Mouse (Mus musculus) testis, postnatal 10 days (tissue): ENCODE results near the gene Pacrg.

ENCODE experiments used
- DNase-seq: peaks from one replicate; pipeline ENCODE4 v3.0.0; 2021; ENCODE audit warnings: low spot score

The Pacrg gene

GRCm38 (mm10) chr17:10406311-10406710 lies 433.8 kb downstream of the Pacrg start:
- DNase-seq, result no peak

- no peak for DNase-seq
Measured at GRCm38 (mm10) chr17:10405906-10406305, 434.2 kb downstream of the Pacrg start.

- DNase-seq, result no peak
Measured at GRCm38 (mm10) chr17:10403186-10403585, 436.9 kb downstream of the Pacrg start.

DNA sequence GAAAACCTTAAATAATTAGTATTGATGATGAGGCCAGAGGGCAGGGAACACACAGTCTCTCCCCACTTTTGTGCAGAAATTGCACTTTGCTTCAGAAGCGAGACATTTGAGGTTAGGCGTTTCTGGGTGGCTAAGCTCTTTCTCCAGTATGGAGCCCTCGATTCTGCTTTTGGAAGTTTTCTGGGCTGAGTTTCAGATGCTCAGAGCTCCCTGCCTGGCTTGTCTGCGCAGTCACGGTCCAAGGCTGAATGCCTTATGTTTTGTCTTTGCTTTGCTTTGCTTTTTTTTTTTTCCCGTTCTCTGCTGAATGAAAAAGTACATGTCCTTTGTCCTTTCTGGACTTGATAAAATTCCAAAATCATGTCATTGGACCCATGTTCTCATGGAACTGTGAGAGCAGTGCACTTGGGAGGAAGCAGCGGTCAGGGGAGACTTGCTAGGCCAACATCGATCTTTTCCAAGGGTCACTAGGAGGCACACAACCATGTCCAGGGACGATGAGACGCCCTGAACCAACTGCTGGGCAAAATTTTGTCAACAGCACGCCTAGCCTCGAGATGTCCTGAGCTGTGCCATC lies 438.0 kb downstream of the Pacrg start:
- DNase-seq, result no peak

- no peak for DNase-seq
Measured at GRCm38 (mm10) chr17:10401529-10401928, 438.6 kb downstream of the Pacrg start.

DNA sequence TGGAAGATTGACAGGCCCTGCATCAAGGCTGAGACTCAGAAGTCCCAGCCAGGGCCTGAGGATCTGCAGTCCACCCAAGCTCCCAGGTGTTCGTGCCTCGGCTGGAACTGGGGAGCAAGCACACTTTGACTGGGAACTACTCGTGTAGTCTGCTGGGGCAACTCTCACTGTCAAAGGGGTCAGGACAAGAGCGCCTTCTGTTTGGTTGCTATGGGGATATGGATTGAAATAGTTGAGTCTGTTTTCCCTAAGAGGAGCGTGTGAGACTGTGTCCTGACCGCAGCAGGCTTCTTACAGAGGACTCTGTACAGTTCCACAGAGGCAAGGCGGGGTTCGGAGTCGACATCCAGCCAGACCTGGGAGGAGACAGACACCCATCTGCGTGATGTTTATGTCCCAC lies 440.4 kb downstream of the Pacrg start:
- no peak for DNase-seq

DNA sequence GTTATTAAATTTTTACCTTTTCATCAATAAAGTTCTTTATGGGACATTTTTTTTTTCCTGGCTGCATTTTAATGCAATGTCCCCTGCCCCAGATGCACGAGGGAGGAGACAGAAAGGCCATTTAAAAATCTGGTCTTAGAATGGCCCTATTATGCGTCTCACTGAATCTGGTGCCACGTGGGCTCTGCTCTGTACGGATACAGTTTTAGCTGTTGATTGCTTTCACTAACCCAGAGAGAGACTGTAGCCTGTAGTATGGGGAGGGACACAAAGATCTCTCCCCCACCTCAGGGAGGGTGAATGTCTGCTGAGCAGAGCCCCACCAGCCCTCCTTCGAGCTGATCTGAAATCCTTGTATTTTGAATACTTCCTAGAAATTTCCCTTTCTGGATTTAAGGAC lies 441.2 kb downstream of the Pacrg start:
- no peak for DNase-seq

- DNase-seq, result no peak
Measured at GRCm38 (mm10) chr17:10397924-10398627, 442.0 kb downstream of the Pacrg start.

DNA sequence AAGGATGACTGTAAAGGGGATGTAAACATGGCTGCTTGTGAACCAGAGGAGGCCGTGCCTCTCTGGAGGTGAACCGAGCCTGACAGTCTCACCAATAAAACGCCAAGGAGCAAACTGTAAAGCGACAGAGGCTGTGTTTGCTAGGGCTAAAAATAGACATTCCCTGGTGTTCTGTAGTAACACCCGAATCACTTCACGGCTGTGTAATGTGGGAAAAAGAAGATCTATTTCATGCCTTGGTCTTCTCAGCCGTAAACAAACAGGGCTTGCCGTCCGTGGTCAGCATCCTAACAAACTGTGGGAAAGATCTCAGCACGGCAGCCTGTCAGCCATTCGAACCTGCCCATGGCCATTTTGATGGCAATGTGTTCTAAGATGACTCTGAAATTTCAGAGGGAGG lies 442.8 kb downstream of the Pacrg start:
- DNase-seq, result no peak

DNA sequence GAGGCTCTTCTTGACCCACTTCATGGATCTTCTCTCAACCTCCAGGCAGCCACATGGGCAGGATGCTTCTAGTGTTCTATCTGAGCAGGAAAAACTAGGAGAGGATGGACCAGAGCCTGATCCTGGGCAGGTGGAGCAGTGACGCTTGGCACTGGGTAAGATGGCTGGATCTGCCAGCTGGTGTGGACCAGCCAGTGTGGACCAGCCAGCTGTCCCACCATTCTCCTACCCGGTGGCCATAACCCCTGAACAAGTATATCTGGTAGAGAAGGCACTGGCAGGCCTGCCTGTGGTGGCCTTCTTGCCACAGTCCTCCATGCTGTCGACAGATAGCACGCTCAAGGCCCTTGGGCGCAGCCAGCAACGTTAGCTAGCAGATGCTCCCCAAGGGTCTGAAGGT lies 443.2 kb downstream of the Pacrg start:
- no peak for DNase-seq

DNA sequence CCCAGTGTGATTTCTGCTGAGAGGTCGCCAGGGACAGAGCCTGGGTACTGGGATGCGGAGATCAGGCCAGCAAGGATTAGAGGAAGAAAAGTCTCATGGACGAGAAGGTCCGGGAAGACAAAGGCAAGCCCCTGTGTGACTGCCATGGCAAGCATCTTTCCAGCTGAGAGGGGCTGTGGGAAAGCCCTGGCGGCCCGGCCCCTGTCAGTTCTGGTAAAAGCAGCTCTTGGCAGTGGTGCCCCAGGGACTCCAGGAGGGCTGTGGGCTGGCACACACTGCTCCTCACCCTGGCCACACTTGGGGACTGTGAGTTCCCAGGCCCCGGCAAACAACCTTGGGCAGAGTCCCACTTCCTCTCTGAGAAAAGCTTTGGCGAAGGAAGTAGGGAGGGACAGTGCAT lies 445.3 kb downstream of the Pacrg start:
- DNase-seq, result peak; percentile 53

- DNase-seq, result no peak
Measured at GRCm38 (mm10) chr17:10393766-10394165, 446.3 kb downstream of the Pacrg start.

- DNase-seq, result peak; percentile 37
Measured at GRCm38 (mm10) chr17:10392342-10393034, 447.6 kb downstream of the Pacrg start.

- peak; percentile 48 for DNase-seq
Measured at GRCm38 (mm10) chr17:10390232-10391172, 449.6 kb downstream of the Pacrg start.

GRCm38 (mm10) chr17:10389740-10390139 lies 450.4 kb downstream of the Pacrg start:
- DNase-seq, result peak; percentile 40

- no peak for DNase-seq
Measured at GRCm38 (mm10) chr17:10386548-10386947, 453.6 kb downstream of the Pacrg start.

DNA sequence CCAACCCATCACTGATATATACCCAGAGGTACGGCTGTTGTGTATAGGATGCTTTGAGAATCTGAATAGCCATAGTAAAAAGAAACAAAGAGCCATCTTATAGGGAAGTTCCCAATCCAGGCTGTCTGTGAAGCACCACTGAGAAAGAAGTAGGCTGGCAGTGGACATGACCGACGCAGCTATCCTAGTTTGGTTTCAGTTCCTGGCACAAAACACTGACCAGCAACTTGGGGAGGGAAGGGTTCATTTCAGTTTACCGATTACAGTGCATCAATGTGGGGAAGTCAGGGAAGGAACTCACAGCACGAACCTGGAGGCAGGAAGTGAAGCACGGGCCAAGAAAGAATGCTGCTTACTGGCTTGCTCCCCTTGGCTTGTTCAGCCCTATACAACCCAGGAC lies 456.7 kb downstream of the Pacrg start:
- no peak for DNase-seq

DNA sequence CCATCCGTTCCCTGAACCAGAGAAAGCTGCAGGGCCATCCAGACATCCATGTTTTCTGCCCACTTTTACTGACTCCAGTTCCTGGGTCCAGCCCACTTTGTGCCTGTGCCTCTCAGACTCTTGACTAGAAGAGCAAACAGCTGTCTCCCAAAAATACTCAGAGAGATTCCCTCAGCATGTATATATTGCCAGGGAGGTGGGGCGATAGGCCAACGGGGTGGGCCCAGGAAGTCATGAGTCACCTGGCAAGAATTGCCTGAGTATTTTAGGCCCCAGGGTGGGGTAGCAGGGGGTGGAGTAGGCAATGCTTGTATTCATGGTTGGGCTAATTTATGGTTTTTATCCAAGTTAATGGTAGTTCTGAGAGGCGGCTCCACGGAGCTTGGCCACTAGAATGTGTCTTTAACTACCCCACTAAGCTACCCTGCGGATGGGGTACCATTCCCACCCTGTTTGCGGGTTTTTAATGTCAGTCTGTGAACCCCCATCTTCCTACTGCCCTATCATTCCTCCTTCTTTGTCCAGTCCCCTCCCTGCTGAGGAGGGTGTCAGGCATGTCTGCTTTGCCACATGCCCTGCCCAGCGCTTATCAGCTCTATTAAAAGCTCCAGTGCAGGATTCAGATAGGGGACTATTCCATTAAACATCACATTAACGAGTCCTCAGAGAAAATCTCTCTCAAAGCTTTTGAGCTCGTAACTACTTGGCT lies 461.5 kb downstream of the Pacrg start:
- DNase-seq, result no peak

DNA sequence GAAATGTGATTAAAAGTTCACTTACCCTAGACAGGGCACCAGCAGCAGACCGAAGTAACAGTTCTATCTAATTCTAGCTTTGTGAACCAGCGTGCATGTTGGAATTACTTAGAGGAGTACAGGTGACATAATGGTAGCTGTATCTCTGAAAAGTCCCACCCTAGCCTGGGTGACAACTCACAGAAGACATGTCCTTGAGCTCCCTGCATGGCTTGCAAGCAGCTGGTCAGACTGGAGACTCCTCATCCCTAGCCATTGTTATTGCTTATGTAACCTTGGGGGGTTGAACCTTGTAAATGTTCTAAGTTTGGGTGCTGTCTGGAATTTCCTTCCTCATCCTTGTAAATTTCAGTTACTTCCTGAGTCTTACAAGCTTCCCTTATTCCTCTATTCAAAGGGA lies 462.5 kb downstream of the Pacrg start:
- DNase-seq, result no peak

DNA sequence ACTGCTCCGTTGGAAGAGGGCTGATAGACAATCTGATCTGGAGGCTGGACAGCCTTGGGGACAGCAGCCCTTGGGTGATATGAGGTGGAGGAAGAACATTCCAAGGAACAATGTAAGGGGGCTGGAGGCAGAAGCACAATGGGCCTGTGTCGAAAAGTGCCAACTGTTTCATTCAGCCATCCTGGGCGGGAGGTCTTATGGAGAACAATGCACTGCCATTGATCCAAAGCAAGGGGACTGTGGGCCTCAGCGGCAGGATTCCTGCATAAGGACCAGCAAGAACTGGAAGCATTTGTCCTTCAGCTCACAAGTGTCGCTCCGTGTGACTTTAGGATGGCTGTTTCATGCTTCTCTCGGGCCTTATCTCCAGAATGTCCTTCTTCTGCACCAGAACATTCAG lies 465.8 kb downstream of the Pacrg start:
- DNase-seq, result no peak

DNA sequence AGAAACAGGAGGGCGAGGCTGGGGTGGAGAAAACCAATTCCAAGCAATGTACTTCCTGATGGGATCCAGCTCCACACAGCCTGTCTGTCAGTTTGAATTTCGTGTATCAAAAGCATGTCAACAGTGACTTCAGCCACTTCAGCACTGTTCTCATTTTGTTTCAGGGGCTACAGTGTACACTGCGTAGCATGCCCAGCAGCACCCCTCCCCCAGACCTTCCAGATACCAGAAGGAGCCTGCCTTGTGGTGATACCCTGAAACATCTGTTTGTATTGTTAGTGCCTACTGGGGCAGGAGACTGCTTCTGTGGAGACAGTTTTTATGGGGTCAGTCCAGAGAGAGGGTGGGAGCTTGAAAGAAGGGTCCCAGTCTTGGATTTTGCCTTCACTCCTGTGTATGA lies 466.4 kb downstream of the Pacrg start:
- no peak for DNase-seq
